Mouse (Mus musculus) induced T-regulatory cell, adult 2 months (primary cell): ENCODE data around the gene Sdc3.

ENCODE experiments used
- DNase-seq: peaks from one replicate; pipeline ENCODE4 v3.0.0-alpha.2; 2012; ENCODE audit warnings: low read depth

The Sdc3 gene

GRCm38 (mm10) chr4:130793180-130793501 lies 804 bp downstream of the Sdc3 start:
- peak; percentile 18 for DNase-seq

- no peak for DNase-seq
Measured at GRCm38 (mm10) chr4:130794771-130795170, 2.4 kb downstream of the Sdc3 start.

GRCm38 (mm10) chr4:130795970-130796369 lies 3.6 kb downstream of the Sdc3 start:
- DNase-seq = no peak

- DNase-seq = no peak
Measured at GRCm38 (mm10) chr4:130797201-130798051, 5.1 kb downstream of the Sdc3 start.

- no peak for DNase-seq
Measured at GRCm38 (mm10) chr4:130798416-130798815, 6.1 kb downstream of the Sdc3 start.

GRCm38 (mm10) chr4:130799118-130799517 lies 6.8 kb downstream of the Sdc3 start:
- no peak for DNase-seq

GRCm38 (mm10) chr4:130799582-130799981 lies 7.2 kb downstream of the Sdc3 start:
- no peak for DNase-seq

GRCm38 (mm10) chr4:130800147-130800546 lies 7.8 kb downstream of the Sdc3 start:
- DNase-seq = no peak

- no peak for DNase-seq
Measured at GRCm38 (mm10) chr4:130801198-130801597, 8.9 kb downstream of the Sdc3 start.

- DNase-seq = peak; percentile 77
Measured at GRCm38 (mm10) chr4:130801624-130802329, 9.4 kb downstream of the Sdc3 start.

- no peak for DNase-seq
Measured at GRCm38 (mm10) chr4:130803591-130803990, 11.3 kb downstream of the Sdc3 start.

GRCm38 (mm10) chr4:130804292-130804691 lies 12.0 kb downstream of the Sdc3 start:
- no peak for DNase-seq

GRCm38 (mm10) chr4:130804771-130805361 lies 12.5 kb downstream of the Sdc3 start:
- DNase-seq = no peak

- DNase-seq = no peak
Measured at GRCm38 (mm10) chr4:130805746-130806145, 13.4 kb downstream of the Sdc3 start.

- no peak for DNase-seq
Measured at GRCm38 (mm10) chr4:130806746-130807145, 14.4 kb downstream of the Sdc3 start.

GRCm38 (mm10) chr4:130809784-130810183 lies 17.4 kb downstream of the Sdc3 start:
- no peak for DNase-seq

- DNase-seq = no peak
Measured at GRCm38 (mm10) chr4:130810845-130811244, 18.5 kb downstream of the Sdc3 start.

GRCm38 (mm10) chr4:130811385-130811784 lies 19.0 kb downstream of the Sdc3 start:
- no peak for DNase-seq

- no peak for DNase-seq
Measured at GRCm38 (mm10) chr4:130813958-130814357, 21.6 kb downstream of the Sdc3 start.

- no peak for DNase-seq
Measured at GRCm38 (mm10) chr4:130814742-130815330, 22.5 kb downstream of the Sdc3 start.

- DNase-seq = no peak
Measured at GRCm38 (mm10) chr4:130815860-130816259, 23.5 kb downstream of the Sdc3 start.

- no peak for DNase-seq
Measured at GRCm38 (mm10) chr4:130819806-130820205, 27.5 kb downstream of the Sdc3 start.
